Mouse (Mus musculus): ENCODE results near the gene Nono.
"Not testable (repeated sequence)": the region's sequence is repeated elsewhere in the genome, so short reads cannot be mapped to it uniquely, and the experiment has no call there.

The Nono gene

DNA sequence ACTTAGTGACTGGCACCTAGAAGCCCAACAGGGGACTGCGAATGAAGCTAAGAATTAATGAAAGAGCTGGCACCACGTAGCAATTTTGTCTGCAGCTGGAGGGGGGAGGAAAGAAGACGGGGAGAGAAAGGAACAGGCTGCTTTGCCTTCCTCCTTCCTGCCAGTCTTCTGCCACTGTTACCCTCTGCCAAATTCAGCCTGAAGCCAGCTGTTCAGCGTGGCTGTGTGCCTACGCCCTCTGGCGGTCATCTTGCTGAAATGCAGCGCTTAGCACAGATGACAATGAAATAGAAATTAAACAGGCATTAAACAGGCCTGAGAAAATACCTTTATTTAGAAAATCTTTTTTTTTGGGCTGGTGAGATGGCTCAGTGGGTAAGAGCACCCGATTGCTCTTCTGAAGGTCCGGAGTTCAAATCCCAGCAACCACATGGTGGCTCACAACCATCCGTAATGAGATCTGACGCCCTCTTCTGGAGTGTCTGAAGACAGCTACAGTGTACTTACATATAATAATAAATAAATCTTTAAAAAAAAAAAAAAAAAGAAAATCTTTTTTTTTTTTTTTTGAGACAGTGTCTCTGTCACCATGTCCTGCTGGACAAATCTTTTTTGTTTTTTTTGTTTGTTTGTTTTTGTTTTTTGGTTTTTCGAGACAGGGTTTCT, 57.5 kb downstream of the Nono start:
- DNase-seq (ENCODE audit: low spot score), result not testable (repeated sequence)
